Mouse (Mus musculus): ENCODE results near the gene Esrra. TPM values are rescaled to one million over a fixed set of nuclear protein-coding genes. Genes with fewer than 3 reads are reported as not detected.

The Esrra gene
- total RNA-seq (2021), result 63.2 and 67.0 TPM in 2 replicates
- long read RNA-seq, experiment 1, transcript Esrra-201 (7 exons, 2,242 nt), result major isoform, 15 of 124 reads
- long read RNA-seq, experiment 1, partial matches to known transcripts, result 3 of 124 reads
- long read RNA-seq, experiment 1, other reads (novel, unspliced or antisense), result 106 of 124 reads
- long read RNA-seq, experiment 2, transcript Esrra-201 (7 exons, 2,242 nt), result major isoform, 13 of 205 reads
- long read RNA-seq, experiment 2, partial matches to known transcripts, result 7 of 205 reads
- long read RNA-seq, experiment 2, other reads (novel, unspliced or antisense), result 185 of 205 reads

- peak; percentile 100 for DNase-seq
Measured at GRCm38 (mm10) chr19:6921647-6922567, at the start of gene Esrra. Esrra (minus strand) TSS chr19:6921813.

- DNase-seq, result peak; percentile 83
Measured at GRCm38 (mm10) chr19:6970460-6971085, 49.0 kb upstream of the Esrra start.

- peak; percentile 90 for DNase-seq
Measured at GRCm38 (mm10) chr19:6969665-6970381, 48.2 kb upstream of the Esrra start.

- DNase-seq, result no peak
Measured at GRCm38 (mm10) chr19:6969291-6969664, 47.7 kb upstream of the Esrra start.

GRCm38 (mm10) chr19:6968491-6969271 is 47.1 kb upstream of the Esrra start:
- DNase-seq, result peak; percentile 57

- peak; percentile 61 for DNase-seq
Measured at GRCm38 (mm10) chr19:6956461-6956860, 34.8 kb upstream of the Esrra start.

- DNase-seq, result no peak
Measured at GRCm38 (mm10) chr19:6955424-6955823, 33.8 kb upstream of the Esrra start.

GRCm38 (mm10) chr19:6954046-6954445 is 32.4 kb upstream of the Esrra start:
- DNase-seq, result peak; percentile 77

GRCm38 (mm10) chr19:6952712-6953037 is 31.1 kb upstream of the Esrra start:
- DNase-seq, result peak; percentile 85

GRCm38 (mm10) chr19:6951994-6952711 is 30.5 kb upstream of the Esrra start:
- DNase-seq, result peak; percentile 95

- peak; percentile 97 for DNase-seq
Measured at GRCm38 (mm10) chr19:6951381-6951968, 29.9 kb upstream of the Esrra start.

GRCm38 (mm10) chr19:6950613-6951153 is 29.1 kb upstream of the Esrra start:
- peak; percentile 73 for DNase-seq

GRCm38 (mm10) chr19:6949951-6950350 is 28.3 kb upstream of the Esrra start:
- DNase-seq, result no peak

GRCm38 (mm10) chr19:6949532-6949931 is 27.9 kb upstream of the Esrra start:
- no peak for DNase-seq

- DNase-seq, result no peak
Measured at GRCm38 (mm10) chr19:6948186-6948585, 26.6 kb upstream of the Esrra start.

- no peak for DNase-seq
Measured at GRCm38 (mm10) chr19:6947742-6948141, 26.1 kb upstream of the Esrra start.

- DNase-seq, result no peak
Measured at GRCm38 (mm10) chr19:6943709-6944108, 22.1 kb upstream of the Esrra start.

- DNase-seq, result no peak
Measured at GRCm38 (mm10) chr19:6942764-6943163, 21.2 kb upstream of the Esrra start.

- DNase-seq, result peak; percentile 98
Measured at GRCm38 (mm10) chr19:6942249-6942691, 20.7 kb upstream of the Esrra start, which contains the start of gene Gpr137. Gpr137 (minus strand) TSS chr19:6942480.
